Mouse (Mus musculus) layer of hippocampus, postnatal 14 days (tissue): ENCODE measurements around the gene Gimap9. TPM values are rescaled to one million over a fixed set of nuclear protein-coding genes. Genes with fewer than 3 reads are reported as not detected.

Experiments used
- DNase-seq, 2 experiments: peaks; one replicate each; pipeline ENCODE4 v3.0.0; 2021 to 2022; ENCODE audit warnings: low spot score in 2 of 2, mixed read lengths in 1 of 2
- total RNA-seq, 2 experiments: library from RNA; stranded (reverse); gene quantifications; 2 replicates each; pipeline ENCODE4 v1.2.3; 2021

Gene Gimap9
- total RNA-seq, 2 experiments from 2014 or later, result 0.55 to 0.62 TPM

GRCm38 (mm10) chr6:48685694-48686665, 10.1 kb downstream of the Gimap9 start:
- DNase-seq, result no peak

GRCm38 (mm10) chr6:48687077-48687476, 11.1 kb downstream of the Gimap9 start:
- DNase-seq, result no peak

- DNase-seq, result no peak
Observed at GRCm38 (mm10) chr6:48689320-48689719, 13.4 kb downstream of the Gimap9 start.

DNA sequence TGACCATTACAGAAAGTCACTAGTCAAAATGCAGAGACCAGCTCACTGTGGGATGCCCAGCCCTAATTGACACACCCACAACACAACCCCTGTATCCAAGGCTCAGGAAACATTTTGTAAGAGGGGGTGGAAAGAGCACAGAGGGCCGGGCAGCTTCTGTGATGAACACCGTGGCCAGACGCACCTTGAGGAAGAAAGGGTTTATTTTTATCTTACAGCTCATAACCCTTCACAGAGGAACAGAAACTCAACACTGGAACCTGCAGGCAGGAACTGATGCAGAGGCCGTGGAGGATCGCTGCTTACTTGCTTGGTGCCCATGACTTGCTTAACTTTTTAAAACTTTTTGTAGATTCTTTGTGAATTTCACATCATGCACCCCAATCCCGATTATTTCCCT, 17.0 kb downstream of the Gimap9 start:
- DNase-seq, result no peak

- DNase-seq, result no peak
Observed at GRCm38 (mm10) chr6:48696830-48697554, 21.1 kb downstream of the Gimap9 start.

GRCm38 (mm10) chr6:48697555-48697930, 21.6 kb downstream of the Gimap9 start:
- DNase-seq, result no peak

- DNase-seq, result no peak
Observed at GRCm38 (mm10) chr6:48698066-48698856, 22.3 kb downstream of the Gimap9 start.

DNA sequence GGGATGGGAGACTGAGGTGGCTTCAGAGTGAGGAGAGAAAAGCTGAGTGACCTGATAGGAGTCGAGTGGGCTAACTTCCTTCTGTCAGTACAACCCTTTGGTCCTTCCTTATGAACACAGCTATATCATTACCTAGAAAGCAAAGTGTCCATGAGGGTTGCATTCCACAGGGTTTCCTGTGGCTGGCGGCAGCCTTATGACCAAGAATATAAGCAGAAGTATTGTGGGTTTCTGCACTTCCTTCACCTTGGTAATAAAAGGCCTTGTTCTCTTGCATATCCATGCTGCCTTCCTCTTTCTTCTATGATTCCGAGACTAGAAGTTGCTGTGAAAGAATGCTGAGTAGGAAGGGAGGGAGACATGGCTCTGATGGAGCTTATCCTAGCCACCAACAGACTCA, 23.0 kb downstream of the Gimap9 start:
- DNase-seq, result no peak

DNA sequence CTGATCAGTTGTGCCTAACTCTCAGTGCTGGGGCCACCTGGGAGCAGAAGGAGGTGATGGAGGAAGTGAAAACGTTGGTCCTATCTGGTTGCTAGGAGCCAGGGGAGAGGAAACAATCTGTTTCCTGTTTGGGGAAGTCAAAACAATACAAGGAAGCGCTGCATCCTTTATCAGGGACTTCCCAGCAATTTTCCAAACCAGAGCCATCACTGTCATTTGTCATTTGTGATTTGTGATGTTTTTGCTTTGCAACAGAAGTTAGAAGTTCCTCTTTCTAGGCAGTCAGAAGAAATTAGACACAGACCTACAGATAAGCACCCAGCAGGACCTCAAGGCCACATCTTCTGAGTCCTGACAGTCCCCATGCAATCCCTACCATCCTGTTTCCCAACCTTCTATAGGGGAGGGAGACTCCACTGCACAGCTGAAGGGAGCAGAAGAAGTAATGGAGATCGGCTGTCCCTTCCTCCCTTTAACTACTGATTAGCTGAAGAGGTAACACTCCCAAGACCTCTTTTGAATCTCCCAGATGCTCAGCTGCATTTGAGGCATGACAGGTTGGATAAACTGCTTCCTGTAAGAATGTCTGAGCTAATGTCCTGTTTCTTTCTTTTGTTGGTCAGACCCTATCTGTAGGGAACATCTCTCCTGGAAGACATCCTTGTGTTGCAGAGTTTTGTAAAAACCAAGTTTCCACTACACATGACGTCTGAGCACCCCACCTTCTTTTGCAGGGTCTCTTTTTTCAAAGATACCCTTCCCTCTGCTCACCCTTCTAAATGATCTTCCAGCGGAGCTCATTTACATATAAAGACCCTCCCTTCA, 24.5 kb downstream of the Gimap9 start:
- no peak for DNase-seq

DNA sequence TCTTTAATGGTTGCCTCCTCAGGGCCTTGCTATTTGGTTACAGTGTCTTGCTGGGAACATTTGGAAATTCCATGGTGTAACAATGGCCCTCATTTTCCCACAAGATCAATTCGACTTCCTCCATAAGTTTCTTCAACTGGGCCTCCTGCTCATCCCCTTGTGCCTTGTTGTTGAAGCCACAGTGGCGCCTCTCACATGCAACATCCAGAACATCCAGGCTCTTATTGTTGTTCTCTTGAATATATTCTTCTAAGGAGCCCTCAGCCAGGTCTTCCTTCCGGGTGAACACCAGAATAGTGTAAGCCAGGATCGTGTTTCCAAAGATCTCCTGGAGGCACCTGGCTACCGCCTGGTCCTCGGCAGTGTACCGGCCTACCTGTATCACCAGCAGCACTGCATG, 26.2 kb downstream of the Gimap9 start:
- DNase-seq, result no peak

DNA sequence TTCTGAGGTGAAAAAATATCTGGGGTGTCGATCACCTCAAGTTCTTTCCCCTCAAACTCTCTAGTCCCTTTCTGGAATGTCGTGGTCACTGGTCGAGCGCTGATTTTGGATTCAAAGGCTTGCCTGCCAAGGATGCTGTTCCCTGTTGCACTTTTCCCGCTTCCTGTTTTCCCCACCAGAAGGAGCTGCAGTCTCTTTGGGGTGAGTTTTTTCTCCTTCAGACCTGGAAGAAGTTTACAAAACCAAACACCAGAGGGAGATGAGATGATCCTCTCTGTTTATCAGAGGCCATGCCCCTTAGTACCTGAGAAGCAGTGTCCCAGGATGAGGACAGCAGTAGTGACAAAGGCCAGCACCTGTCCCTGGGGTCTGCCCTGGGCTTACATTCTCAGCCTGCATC, 26.7 kb downstream of the Gimap9 start:
- DNase-seq, result no peak

DNA sequence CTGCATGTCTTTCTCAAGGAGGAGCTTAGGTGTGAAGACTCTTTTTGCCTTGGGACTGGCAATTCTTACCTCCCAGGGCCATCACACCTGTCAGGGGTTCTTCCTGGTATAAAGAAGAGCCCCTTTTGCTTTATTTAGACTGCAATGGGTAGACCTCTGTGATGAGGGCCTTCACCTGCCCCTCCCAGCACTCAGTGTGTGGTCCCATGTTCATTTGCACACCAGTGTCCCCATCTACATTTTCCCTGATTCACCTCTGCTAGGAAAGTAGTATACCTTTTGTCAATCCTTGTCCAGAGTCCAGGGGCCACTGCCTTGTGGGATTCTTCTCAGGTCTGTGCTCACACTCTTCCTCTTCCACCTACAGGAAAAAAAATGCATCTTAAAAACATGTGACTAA, 28.2 kb downstream of the Gimap9 start:
- no peak for DNase-seq

GRCm38 (mm10) chr6:48706130-48706529, 30.2 kb downstream of the Gimap9 start:
- no peak for DNase-seq

DNA sequence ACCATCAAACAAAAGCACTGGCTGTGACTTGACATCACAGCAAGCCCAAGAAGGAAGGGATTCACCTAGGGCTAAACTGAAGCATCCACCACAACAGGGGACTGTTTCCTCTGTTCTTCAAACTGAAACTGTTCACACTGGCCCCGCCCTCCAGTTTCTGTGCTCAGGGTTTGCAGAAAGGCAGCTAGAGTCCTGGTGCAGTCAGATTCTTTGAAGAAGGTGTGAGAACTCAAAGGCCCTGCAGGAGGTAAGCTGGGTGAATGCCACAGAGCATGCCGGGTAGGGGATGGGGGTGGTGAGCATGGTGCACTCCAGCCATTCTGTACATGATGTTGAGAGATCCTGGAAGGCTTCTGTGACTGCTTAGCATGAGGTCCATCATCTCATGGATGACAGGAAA, 42.5 kb downstream of the Gimap9 start, which contains the start of the genes Gm28053 and Gimap7:
Gm28053 (plus strand) TSS at position 153 of the 400 bp plus-strand sequence.
Gimap7 (plus strand) TSS at position 167 of the 400 bp plus-strand sequence.
- no peak for DNase-seq

- DNase-seq, result no peak
Observed at GRCm38 (mm10) chr6:48720326-48720725, 44.4 kb downstream of the Gimap9 start.

DNA sequence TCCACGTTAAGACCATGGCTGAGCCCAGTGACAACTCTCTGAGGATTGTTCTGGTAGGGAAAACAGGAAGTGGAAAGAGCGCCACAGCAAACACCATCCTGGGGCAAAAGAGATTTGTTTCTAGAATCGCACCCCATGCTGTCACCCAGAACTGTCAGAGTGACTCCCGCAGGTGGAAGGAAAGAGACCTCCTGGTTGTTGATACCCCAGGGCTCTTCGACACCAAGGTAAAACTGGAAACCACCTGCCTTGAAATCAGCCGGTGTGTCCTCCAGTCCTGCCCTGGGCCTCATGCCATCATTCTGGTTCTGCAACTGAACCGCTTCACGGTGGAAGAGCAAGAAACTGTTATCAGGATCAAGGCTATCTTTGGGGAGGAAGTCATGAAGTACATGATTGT, 47.5 kb downstream of the Gimap9 start:
- no peak for DNase-seq

GRCm38 (mm10) chr6:48725476-48725875, 49.5 kb downstream of the Gimap9 start:
- DNase-seq, result no peak

- no peak for DNase-seq
Observed at GRCm38 (mm10) chr6:48727761-48728160, 51.8 kb downstream of the Gimap9 start.
